Mouse (Mus musculus): ENCODE measurements around the gene Acadvl. TPM values are rescaled to one million over a fixed set of nuclear protein-coding genes. Genes with fewer than 3 reads are reported as not detected.
"Not testable (repeated sequence)": the region's sequence is repeated elsewhere in the genome, so short reads cannot be mapped to it uniquely, and the experiment has no call there.

Acadvl gene
- polyA plus RNA-seq, 1 experiment from 2014 or later: 43.5 TPM

- Histone ChIP-seq H3K9ac (peak overlapping the region; percentile 64), H3K4me1 (peaks cover 86% of the 10 kb centered on the region), H3K27me3 (no peaks in the 10 kb centered on the region), H3K4me3 (replicated peaks) (peak overlapping the region; percentile 41), H3K27ac (peak overlapping the region; percentile 68), H3K9me3 (no peaks in the 10 kb centered on the region), H3K36me3 (replicated peaks) (no peaks in the 10 kb centered on the region), H3K4me2 (peak overlapping the region; percentile 72)
- 11% methylated on average over 5 of the region's 6 CpGs for WGBS
- ATAC-seq (ENCODE audit: low FRiP score): no peak
Observed at GRCm38 (mm10) chr11:70024151-70024514, 8.9 kb upstream of the Acadvl start.

GRCm38 (mm10) chr11:70023481-70024150 lies 8.4 kb upstream of the Acadvl start:
- Histone ChIP-seq H3K36me3 (replicated peaks) (no peaks in the 10 kb centered on the region), H3K4me1 (peaks cover 88% of the 10 kb centered on the region), H3K4me2 (peak overlapping the region; percentile 72), H3K9me3 (no peaks in the 10 kb centered on the region), H3K9ac (peak overlapping the region; percentile 64), H3K4me3 (replicated peaks) (peak overlapping the region; percentile 41), H3K27ac (peak overlapping the region; percentile 68), H3K27me3 (no peaks in the 10 kb centered on the region)
- ATAC-seq (ENCODE audit: low FRiP score): no peak
- 3% methylated on average over 27 of the region's 29 CpGs for WGBS

- peaks cover 84% of the 10 kb centered on the region for H3K4me1 ChIP-seq
- 2% methylated on average over 40 of the region's 40 CpGs for WGBS
Observed at GRCm38 (mm10) chr11:70021264-70022132, 6.3 kb upstream of the Acadvl start.

GRCm38 (mm10) chr11:70020731-70021263 lies 5.6 kb upstream of the Acadvl start:
- Histone ChIP-seq H3K36me3 (replicated peaks) (no peaks in the 10 kb centered on the region), H3K9ac (peak overlapping the region; percentile 96), H3K4me1 (peaks cover 77% of the 10 kb centered on the region), H3K27ac (peak overlapping the region; percentile 90), H3K27me3 (no peaks in the 10 kb centered on the region), H3K4me3 (replicated peaks) (peak overlapping the region; percentile 70), H3K4me2 (peak overlapping the region; percentile 93), H3K9me3 (no peaks in the 10 kb centered on the region)
- under 1% methylated on average over 8 of the region's 8 CpGs for WGBS
- peak; percentile 77 for ATAC-seq (ENCODE audit: low FRiP score)

More at GRCm38 (mm10) chr11:70021264-70022132, 6.3 kb upstream of the Acadvl start:
- H3K4me2 ChIP-seq: peak overlapping the region; percentile 93
- H3K4me3 ChIP-seq (replicated peaks): peak overlapping the region; percentile 70
- peak overlapping the region; percentile 90 for H3K27ac ChIP-seq
- H3K36me3 ChIP-seq (replicated peaks): no peaks in the 10 kb centered on the region
- H3K9me3 ChIP-seq: no peaks in the 10 kb centered on the region
- ATAC-seq (ENCODE audit: low FRiP score): peak; percentile 79
- H3K9ac ChIP-seq: peak overlapping the region; percentile 53
- H3K27me3 ChIP-seq: no peaks in the 10 kb centered on the region

DNA sequence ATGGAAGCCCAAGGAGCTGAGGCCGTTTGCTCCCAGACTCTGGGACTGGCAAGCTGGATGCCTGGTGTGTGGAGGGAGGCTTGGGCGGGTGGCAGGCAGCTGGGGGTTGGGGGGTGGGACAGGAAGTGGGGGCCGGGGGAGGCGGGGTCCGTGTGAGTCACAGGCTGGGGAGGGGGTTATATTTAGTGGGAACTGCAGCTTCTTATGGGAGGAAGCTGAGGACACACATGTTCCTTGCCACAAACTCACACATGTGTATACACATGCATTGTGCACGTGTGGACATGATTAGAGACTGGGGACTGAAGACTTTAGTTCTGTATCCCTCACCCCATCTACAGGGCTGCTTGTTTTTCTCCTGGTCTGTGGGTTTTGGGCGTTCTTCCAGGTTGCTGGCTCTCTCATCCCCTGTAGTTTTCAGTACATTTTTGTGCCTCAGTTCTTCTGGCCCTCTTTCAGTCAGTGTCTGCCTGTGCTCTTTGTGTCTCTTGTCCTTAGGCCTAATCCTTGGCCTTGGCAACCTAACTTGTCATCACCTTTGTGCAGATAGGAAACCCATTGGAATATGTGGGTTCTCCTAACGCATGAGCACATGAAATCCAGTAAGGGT lies 4.9 kb upstream of the Acadvl start:
- Histone ChIP-seq H3K4me2 (peak overlapping the region; percentile 93), H3K27ac (peak overlapping the region; percentile 90), H3K4me1 (peaks cover 72% of the 10 kb centered on the region), H3K4me3 (replicated peaks) (peak overlapping the region; percentile 70), H3K9me3 (no peaks in the 10 kb centered on the region), H3K9ac (peak overlapping the region; percentile 96), H3K36me3 (replicated peaks) (no peaks in the 10 kb centered on the region), H3K27me3 (no peaks in the 10 kb centered on the region)
- ATAC-seq (ENCODE audit: low FRiP score): no peak
- 9% methylated on average over 8 of the region's 8 CpGs for WGBS

DNA sequence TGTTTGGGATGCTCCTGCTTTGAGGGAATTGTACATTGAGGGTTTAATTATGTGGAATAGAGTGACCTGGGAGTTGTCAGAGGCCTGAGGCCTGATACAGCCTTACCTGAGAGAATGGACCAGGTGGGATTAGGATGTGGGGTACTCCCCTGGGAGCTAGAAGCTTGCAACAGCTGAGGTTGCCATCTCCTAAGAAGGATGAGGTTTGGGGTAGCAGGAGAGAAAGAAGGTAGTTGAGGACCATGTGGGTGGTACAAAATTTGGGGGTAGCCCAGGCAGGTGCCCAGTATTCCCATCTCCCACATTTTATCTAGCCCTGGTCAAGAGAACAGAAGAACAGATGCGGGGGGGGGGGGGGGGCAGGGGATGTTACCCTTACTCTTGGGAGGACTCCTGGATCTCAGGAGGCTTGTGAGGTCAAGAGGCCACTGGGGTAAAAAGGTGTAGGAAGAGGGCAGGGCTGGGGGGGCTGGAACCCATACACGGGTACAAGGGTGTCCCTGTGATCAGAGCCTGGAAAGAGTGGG lies 4.3 kb upstream of the Acadvl start:
- H3K36me3 ChIP-seq (replicated peaks): no peaks in the 10 kb centered on the region
- H3K4me2 ChIP-seq: peak overlapping the region; percentile 93
- peak overlapping the region; percentile 90 for H3K27ac ChIP-seq
- H3K27me3 ChIP-seq: no peaks in the 10 kb centered on the region
- H3K9me3 ChIP-seq: no peaks in the 10 kb centered on the region
- WGBS: 26% methylated on average over 2 of the region's 2 CpGs
- H3K4me1 ChIP-seq: peaks cover 72% of the 10 kb centered on the region
- no peak for ATAC-seq (ENCODE audit: low FRiP score)
- H3K4me3 ChIP-seq (replicated peaks): peak overlapping the region; percentile 70
- peak overlapping the region; percentile 96 for H3K9ac ChIP-seq

DNA sequence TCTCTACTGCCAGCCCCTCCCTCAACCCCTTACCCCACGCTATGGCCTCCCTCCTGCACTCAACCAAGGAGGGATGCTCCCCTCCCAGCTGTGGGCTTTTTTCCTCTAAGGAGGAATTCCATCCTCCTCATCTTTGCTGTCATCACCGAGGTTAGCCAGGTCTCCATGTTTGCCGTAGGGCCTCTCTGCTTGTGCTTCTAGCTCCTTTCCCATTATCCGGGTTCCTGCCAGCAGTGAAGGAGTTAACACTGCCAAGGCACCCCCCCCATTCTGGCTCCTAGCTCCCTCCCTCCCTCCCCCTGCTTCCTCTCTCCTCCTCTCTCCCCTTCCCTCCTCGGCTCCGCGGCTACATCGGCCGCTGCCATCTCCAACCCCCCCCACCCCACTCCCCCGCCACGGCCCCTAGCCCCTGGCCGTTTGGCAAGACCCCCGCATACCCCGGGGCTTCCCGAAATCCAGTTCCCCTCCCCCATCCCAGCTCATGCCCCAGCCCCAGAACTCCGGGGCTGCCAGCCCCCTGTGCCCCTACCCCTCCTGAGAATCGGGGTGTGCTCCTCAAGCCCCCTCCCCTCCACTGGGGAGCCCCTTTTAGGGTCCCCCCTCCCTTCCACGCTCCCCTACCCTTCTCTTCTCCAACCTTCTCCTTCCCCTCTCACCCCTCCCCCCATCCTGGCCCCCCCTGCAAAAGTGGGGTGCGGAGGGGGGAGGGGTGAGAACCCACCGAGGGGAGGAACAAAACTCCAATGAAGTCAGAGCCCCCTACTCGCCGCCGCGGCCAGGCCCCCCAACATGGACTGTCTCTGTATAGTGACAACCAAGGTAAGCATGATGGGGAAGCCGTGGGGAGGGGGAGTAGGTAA lies 3.1 kb upstream of the Acadvl start:
- H3K9ac ChIP-seq: peak overlapping the region; percentile 96
- peak overlapping the region; percentile 90 for H3K27ac ChIP-seq
- H3K4me1 ChIP-seq: peaks cover 67% of the 10 kb centered on the region
- peak overlapping the region; percentile 93 for H3K4me2 ChIP-seq
- 1% methylated on average over 21 of the region's 25 CpGs for WGBS
- H3K4me3 ChIP-seq (replicated peaks): peak overlapping the region; percentile 70
- H3K36me3 ChIP-seq (replicated peaks): no peaks in the 10 kb centered on the region; the same call in 1 of the 2 replicates
- H3K9me3 ChIP-seq: no peaks in the 10 kb centered on the region
- ATAC-seq (ENCODE audit: low FRiP score): no peak
- no peaks in the 10 kb centered on the region for H3K27me3 ChIP-seq

DNA sequence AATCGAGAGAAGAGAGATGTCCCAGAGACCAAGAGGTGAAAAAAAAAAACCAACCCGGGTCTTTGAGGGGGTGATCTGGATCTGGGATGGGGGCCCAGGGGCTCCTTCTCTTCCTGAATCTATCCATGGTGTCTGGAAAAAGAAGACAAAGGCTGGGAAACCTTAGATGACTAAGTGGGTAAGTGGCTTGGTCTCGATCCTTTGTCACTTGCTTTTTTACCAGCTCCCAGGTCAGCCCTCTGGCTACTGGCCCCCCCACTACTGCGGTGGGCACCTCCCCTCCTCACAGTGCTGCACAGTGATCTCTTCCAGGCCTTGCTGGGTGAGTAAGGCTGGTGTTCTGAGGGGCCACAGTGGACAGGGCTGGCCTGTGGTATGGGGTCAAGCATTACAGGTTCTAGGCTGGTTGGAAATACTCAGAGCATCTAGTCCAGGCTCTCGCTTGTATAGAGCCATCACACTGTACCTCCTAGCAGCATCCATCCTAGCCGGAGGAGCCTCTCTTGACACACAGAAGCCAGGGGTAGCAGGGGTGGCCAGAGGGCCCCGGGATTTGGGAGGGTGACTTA lies 2.1 kb upstream of the Acadvl start:
- peak overlapping the region; percentile 90 for H3K27ac ChIP-seq
- peaks cover 7% of the 10 kb centered on the region for H3K36me3 ChIP-seq (replicated peaks)
- H3K9ac ChIP-seq: peak overlapping the region; percentile 96
- peak overlapping the region; percentile 93 for H3K4me2 ChIP-seq
- H3K27me3 ChIP-seq: no peaks in the 10 kb centered on the region
- peak overlapping the region; percentile 70 for H3K4me3 ChIP-seq (replicated peaks)
- peaks cover 56% of the 10 kb centered on the region for H3K4me1 ChIP-seq
- no peak for ATAC-seq (ENCODE audit: low FRiP score)
- WGBS: 29% methylated on average over 7 of the region's 7 CpGs
- no peaks in the 10 kb centered on the region for H3K9me3 ChIP-seq

DNA sequence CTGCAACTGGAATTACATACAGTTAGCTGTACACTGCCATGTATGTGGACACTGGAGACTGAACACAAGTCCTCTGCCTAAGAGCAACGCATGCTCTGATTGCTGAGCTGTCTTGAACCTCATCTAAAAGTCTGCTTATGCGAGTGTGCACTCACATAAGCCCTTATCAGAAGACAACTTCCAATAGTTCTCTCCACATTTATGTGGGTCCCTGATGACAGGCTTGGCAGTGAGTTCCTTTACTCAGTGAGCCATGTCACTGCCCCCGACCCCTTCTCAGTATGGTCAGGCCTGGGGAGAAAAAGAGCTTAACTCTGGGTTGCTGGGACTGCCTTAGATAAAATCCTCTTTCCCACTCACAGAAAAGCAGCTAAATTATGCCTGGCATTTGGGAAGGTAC lies 1.5 kb upstream of the Acadvl start, which contains the start of gene Dlg4:
Gene Dlg4, plus strand, starts transcription at position 274 of the 400 bp plus-strand sequence.
- ATAC-seq (ENCODE audit: low FRiP score): no peak
- Histone ChIP-seq H3K27me3 (no peaks in the 10 kb centered on the region), H3K36me3 (replicated peaks) (peaks cover 13% of the 10 kb centered on the region), H3K9me3 (no peaks in the 10 kb centered on the region), H3K4me1 (peaks cover 52% of the 10 kb centered on the region), H3K9ac (peak within 1 kb of the TSS; percentile 96), H3K4me2 (peak within 1 kb of the TSS; percentile 93), H3K4me3 (replicated peaks) (peak within 1 kb of the TSS; percentile 70), H3K27ac (peak within 1 kb of the TSS; percentile 90)
- WGBS: 77% methylated on average over 3 of the region's 3 CpGs

GRCm38 (mm10) chr11:70016177-70016576 lies 966 bp upstream of the Acadvl start:
- H3K27me3 ChIP-seq; H3K4me3 ChIP-seq (replicated peaks); H3K9me3 ChIP-seq; H3K4me2 ChIP-seq; H3K27ac ChIP-seq; H3K9ac ChIP-seq; ATAC-seq (ENCODE audit: low FRiP score): not testable (repeated sequence)
- WGBS: 69% methylated on average over 2 of the region's 2 CpGs
- peaks cover 52% of the 10 kb centered on the region for H3K4me1 ChIP-seq
- peaks cover 18% of the 10 kb centered on the region for H3K36me3 ChIP-seq (replicated peaks)

GRCm38 (mm10) chr11:70015677-70016076 lies 466 bp upstream of the Acadvl start:
- 68% methylated on average over 6 of the region's 6 CpGs for WGBS
- H3K9ac ChIP-seq: peak overlapping the region; percentile 72; the same call in 1 of the 2 replicates
- H3K27ac ChIP-seq: no peak overlapping the region
- peaks cover 51% of the 10 kb centered on the region for H3K4me1 ChIP-seq
- no peaks in the 10 kb centered on the region for H3K27me3 ChIP-seq
- no peak for ATAC-seq (ENCODE audit: low FRiP score)
- peak overlapping the region; percentile 56; the same call in 1 of the 2 replicates for H3K4me3 ChIP-seq (replicated peaks)
- H3K4me2 ChIP-seq: peak overlapping the region; percentile 88
- H3K36me3 ChIP-seq (replicated peaks): peaks cover 23% of the 10 kb centered on the region
- no peaks in the 10 kb centered on the region for H3K9me3 ChIP-seq

Measured in forebrain, embryonic 12.5 days (tissue).